Mouse (Mus musculus) E14TG2a.4 (cell line): ENCODE data around the gene Slc22a18.
A peak's percentile ranks its signal among the peaks of the same experiment; 100 is the strongest.

Experiments
- H3K27me3 ChIP-seq: 2 replicates; pipeline ENCODE4 v1.6.1; 2014; ENCODE audit warnings: low read length, control low read depth; ENCODE audit not compliant: insufficient read depth
- H3K36me3 ChIP-seq: 2 replicates; pipeline ENCODE4 v1.6.1; 2014; ENCODE audit warnings: low read length, control low read depth; ENCODE audit not compliant: insufficient read depth
- H3K4me1 ChIP-seq: replicated peaks from 2 replicates; pipeline ENCODE4 v1.6.1; 2014; ENCODE audit warnings: low read depth, low read length, control low read depth
- H3K4me3 ChIP-seq: replicated peaks from 2 replicates; pipeline ENCODE4 v1.5.1; 2014; ENCODE audit warnings: mild to moderate bottlenecking, low read length
- H3K9me3 ChIP-seq: 2 replicates; pipeline ENCODE4 v1.6.1; 2014; ENCODE audit warnings: low read length, control low read depth
- CTCF ChIP-seq: conservative IDR thresholded peaks from 2 replicates; pipeline ENCODE4 v1.5.1; 2014; ENCODE audit warnings: low read length
- NANOG ChIP-seq: IDR thresholded peaks from 2 replicates; pipeline ENCODE4 v1.6.1; 2014; ENCODE audit warnings: borderline replicate concordance, low read length, mixed read lengths
- POU5F1 ChIP-seq: IDR thresholded peaks from 2 replicates; pipeline ENCODE4 v1.6.1; 2014; ENCODE audit warnings: low read length, borderline replicate concordance

Gene Slc22a18

DNA sequence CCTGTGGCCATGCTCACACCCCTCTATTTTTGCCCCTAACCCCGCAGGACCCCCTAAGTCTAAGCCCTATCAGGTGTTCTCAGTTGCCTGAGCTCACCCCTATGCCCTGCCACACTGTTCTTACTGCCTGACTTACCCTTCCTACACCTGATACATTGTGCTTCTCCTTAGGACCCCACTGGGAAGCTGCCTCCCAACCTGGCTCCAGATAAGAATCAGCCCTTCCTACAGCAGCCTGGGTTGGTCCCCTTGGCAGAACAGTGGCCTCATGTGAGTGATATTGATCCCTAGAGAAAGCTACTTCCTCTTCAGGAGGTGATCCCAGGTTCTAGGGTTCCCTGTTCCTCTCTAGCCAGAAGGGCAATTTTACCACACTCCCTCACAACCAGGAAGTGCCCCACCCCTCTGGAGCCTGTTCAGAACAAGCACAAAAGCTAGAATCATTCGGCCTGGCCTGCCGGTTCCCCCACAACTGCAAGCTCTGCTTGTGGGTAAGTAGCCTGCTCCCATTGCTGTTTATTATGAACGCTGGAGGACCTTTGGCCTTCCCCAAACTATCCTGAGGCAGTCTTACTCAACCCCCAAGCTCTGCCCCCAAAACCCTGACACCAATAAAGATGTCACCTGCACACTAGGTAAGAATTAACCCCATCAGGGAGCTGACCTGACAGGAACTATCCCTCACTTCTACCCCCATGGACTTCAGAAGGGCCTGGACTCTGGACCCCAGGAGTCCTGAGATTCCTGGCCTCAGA is at the start of gene Slc22a18:
Slc22a18 (plus strand) TSS at position 390 of the 755 bp plus-strand sequence.
- Histone ChIP-seq H3K9me3 (no peaks in the 10 kb centered on the region), H3K27me3 (peaks cover 31% of the 10 kb centered on the region), H3K36me3 (no peaks in the 10 kb centered on the region; the same call in 1 of the 2 replicates), H3K4me1 (peaks cover 57% of the 10 kb centered on the region), H3K4me3 (peak within 1 kb of the TSS; percentile 71)
- TF ChIP-seq CTCF (no peak), POU5F1 (no peak), NANOG (no peak)

DNA sequence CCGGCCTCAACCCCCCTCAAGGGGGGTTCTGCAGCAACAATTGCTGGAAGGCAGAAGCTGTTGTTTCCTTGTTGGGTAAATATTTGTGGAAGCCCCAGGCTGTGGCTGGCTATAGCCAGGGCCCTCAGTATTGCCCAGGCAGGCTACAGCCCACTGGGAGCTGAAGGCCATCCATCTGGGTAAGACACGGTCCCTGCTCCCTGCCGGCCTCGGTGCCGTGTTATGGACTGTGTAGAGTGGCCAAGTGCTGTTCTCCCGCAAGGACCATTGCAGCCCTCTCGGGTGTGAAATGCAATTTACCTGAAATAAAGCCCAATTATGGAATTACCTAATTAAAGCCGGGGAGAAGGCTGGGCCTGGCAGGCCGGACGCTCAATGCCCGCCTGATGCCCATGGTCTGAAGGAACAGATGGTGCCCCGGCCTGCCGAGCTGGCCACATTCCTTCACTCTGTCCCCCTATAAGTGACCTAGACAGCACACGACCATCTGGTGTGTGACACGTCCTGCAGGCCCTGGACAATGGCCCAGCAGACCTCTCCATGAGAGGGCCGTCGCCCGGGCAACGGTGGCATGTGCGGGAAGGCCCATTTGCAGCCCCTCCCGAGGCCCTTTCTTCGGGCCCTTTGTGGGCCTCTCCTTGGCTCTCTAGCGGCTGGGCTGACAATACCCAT is 45.3 kb upstream of the Slc22a18 start:
- Histone ChIP-seq H3K9me3 (peaks cover 18% of the 10 kb centered on the region), H3K27me3 (peaks cover 99% of the 10 kb centered on the region)
- TF ChIP-seq CTCF (no peak), POU5F1 (no peak), NANOG (no peak)

DNA sequence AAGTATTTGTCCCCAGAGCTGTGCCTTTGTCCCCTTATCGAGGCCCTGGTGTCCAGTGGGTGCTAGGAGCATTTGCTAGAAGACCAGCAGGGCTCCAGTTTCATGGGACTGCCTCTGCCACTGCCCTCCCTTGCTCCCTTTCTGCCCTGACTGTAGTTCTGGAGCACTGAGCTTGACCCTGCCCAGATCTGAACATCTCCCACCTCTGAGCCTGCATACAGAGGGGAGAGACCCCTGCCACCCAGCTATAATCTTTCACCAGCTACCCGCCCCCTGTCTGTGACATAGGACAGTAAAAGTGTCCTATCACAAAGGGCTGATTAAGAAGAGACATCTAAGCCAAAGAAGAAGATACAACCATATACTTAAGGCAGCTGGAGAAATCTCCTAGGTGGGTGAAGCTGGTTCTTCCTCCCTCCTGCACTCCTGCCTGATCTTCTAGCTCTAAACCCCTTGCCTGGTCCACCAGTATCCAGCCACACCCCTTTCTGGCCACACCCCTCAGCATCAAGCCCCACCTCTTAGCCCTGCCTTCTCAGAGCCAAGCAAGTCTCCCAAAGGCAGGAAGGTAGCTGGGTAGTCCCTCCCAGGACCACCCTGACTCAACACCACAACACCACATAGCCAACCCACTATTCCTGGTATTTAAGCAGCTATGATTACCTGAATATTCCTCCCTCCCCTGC is 44.6 kb upstream of the Slc22a18 start:
- TF ChIP-seq CTCF (no peak), NANOG (no peak), POU5F1 (no peak)
- peaks cover 13% of the 10 kb centered on the region for H3K9me3 ChIP-seq
- H3K4me3 ChIP-seq, result no peak overlapping the region
- H3K36me3 ChIP-seq, result no peaks in the 10 kb centered on the region
- peaks cover 31% of the 10 kb centered on the region for H3K4me1 ChIP-seq
- H3K27me3 ChIP-seq, result peaks cover 99% of the 10 kb centered on the region

More for the DNA sequence above, 45.3 kb upstream of the Slc22a18 start:
- Histone ChIP-seq H3K4me1 (peaks cover 24% of the 10 kb centered on the region), H3K36me3 (no peaks in the 10 kb centered on the region), H3K4me3 (no peak overlapping the region)

DNA sequence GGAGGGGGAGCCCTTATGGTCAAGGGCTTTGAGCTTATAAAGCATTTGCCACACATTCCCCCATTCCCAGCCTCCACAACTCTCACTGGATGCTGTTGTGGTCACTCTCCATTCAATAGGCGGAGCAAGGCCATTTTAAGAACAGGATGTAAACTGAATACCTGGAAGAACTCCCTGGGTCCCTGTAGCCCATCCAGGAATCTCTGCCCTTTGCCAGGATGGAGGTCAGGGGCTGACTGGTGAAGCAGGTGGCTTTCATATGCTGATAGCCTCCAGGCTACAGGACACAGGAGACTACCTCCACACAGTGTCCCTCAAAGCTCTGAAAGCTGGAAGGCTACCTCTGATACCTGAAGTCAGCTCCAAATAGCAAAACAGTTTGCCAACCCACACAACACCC is 40.9 kb upstream of the Slc22a18 start:
- TF ChIP-seq NANOG, result no peak
- TF ChIP-seq CTCF, result no peak
- TF ChIP-seq POU5F1, result no peak
- Histone ChIP-seq H3K4me1 (peaks cover 49% of the 10 kb centered on the region), H3K4me3 (no peak overlapping the region), H3K9me3 (no peaks in the 10 kb centered on the region), H3K36me3 (no peaks in the 10 kb centered on the region), H3K27me3 (peaks cover 99% of the 10 kb centered on the region)

DNA sequence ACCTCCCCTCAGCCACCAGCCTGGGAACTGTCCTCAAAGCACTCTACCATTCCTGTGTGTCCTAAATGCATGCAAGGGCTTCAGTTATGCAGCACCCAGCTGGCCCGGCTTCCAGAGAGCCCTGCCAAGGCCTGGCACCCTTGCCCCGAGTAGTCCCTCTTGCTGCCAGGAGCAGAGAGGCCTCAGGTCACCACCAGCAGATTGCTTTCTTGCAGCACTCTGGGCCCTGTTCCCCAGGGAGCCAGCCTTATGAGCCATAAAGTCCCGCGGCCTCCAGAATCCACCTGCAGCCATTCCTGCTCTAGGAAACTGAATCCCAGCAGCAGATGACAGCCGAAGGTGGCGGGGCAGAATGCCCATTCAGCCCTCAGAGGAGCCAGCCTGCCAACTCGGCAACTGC is 40.2 kb upstream of the Slc22a18 start:
- Histone ChIP-seq H3K36me3 (no peaks in the 10 kb centered on the region), H3K4me1 (peaks cover 49% of the 10 kb centered on the region), H3K9me3 (no peaks in the 10 kb centered on the region), H3K27me3 (peaks cover 96% of the 10 kb centered on the region), H3K4me3 (no peak overlapping the region; the same call in 1 of the 2 replicates)
- TF ChIP-seq POU5F1 (no peak), CTCF (no peak), NANOG (no peak)

DNA sequence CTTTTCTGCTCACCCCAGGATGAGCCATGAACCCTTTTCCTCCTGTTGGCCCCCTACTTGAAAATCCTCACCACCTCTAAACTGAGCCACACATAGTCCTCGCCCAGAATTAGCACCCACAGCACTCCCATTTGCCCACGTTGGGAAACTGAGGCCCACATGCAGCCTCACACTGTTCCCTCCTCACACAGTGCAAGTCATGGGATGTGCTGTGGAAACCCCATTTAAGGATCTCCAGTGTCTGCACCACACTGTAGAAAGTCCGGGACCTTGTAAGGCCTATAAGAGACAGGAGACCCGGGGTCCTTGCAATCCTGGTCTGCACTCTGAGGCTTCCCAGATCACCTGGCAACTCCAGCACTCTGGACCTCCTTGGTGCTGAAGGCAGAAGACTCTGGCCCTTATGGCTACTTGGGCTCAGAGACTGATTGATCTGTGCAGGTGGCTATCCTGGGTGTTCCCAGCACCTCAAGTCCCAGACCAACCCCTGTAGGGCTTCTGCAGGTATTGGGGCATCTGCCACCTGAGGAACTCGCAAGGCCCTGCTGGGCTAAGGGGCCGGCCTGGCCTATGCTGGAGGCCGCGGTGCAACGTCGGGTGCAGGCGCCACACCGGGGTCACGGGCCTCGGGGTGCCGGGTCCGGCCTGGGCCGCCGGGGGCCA is 36.2 kb upstream of the Slc22a18 start:
- H3K9me3 ChIP-seq, result peaks cover 4% of the 10 kb centered on the region; the same call in 1 of the 2 replicates
- TF ChIP-seq NANOG, result no peak
- TF ChIP-seq POU5F1, result no peak
- no peak for TF ChIP-seq CTCF
- H3K27me3 ChIP-seq, result peaks cover 97% of the 10 kb centered on the region
- peaks cover 73% of the 10 kb centered on the region for H3K4me1 ChIP-seq
- H3K36me3 ChIP-seq, result no peaks in the 10 kb centered on the region
- peak overlapping the region; percentile 72 for H3K4me3 ChIP-seq

DNA sequence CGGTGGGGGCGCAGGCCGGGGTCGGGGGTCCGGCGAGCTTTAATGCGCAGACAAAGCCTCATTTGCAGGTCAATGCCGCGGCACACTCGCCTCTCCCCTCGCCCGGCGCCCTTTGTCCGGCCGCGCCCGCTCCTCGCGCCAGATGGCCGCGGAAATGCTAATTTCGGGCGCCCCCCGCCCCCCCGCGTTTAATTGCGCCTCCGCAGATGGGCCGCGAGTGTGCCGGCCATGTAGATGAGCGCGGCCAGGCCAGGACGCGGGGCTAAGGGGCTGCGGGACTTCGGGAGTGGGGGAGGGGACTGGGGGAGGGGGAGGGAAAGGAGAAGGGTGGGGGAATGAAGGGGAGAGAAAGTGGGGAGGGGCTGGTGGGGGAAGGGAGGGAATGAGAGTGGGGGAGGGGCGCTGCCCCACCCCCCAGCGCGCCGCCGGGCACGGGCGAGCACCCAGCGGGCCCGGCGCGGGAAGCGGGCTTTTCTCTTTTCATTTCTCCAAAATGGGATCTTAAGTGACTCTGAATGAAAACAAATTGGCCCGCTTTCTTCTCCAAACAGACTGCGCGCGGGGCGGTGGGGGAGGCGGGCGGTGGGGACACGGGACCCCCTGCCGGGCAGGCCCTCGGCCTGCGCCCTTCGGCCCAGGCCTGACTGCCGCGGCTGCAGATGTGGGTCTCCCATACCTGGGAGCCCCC is 35.5 kb upstream of the Slc22a18 start:
- H3K36me3 ChIP-seq, result no peaks in the 10 kb centered on the region
- no peak for TF ChIP-seq POU5F1
- no peak for TF ChIP-seq NANOG
- no peak for TF ChIP-seq CTCF
- H3K9me3 ChIP-seq, result peaks cover 4% of the 10 kb centered on the region; the same call in 1 of the 2 replicates
- peaks cover 97% of the 10 kb centered on the region for H3K27me3 ChIP-seq
- peaks cover 72% of the 10 kb centered on the region for H3K4me1 ChIP-seq
- peak overlapping the region; percentile 72 for H3K4me3 ChIP-seq
